Mouse (Mus musculus) neural tube, embryonic 13.5 days (tissue): ENCODE measurements at regions not wholly inside any gene's neighbourhood (a gene's known extent, or its start where the extent isn't known, plus 50 kb on each side); places are given as distances from the start of the nearest gene placed in this dataset.
A peak's percentile ranks its signal among the peaks of the same experiment; 100 is the strongest.

Experiments
- ATAC-seq: fragments of 200-750 bp; cut with Nextera tagmentation; 2 replicates; pipeline ENCODE4 v1.8.0; 2017; ENCODE audit warnings: low read depth, mild to moderate bottlenecking, moderate TSS enrichment, moderate library complexity
- H3K27ac ChIP-seq: fragments of 300-500 bp; sonication (generic); replicated peaks from 2 replicates; pipeline ENCODE4 v1.5.1; 2015; ENCODE audit warnings: moderate library complexity, mild to moderate bottlenecking, inconsistent platforms
- H3K27me3 ChIP-seq: fragments of 300-500 bp; sonication (generic); 2 replicates; pipeline ENCODE4 v1.6.1; 2015; ENCODE audit warnings: mild to moderate bottlenecking, inconsistent platforms
- H3K36me3 ChIP-seq: fragments of 300-500 bp; sonication (generic); 2 replicates; pipeline ENCODE4 v1.6.1; 2015; ENCODE audit warnings: mild to moderate bottlenecking, inconsistent platforms
- H3K4me1 ChIP-seq: fragments of 300-500 bp; sonication (generic); replicated peaks from 2 replicates; pipeline ENCODE4 v1.6.1; 2015; ENCODE audit warnings: inconsistent platforms
- H3K4me2 ChIP-seq: fragments of 300-500 bp; sonication (generic); 2 replicates; pipeline ENCODE4 v1.6.1; 2015; ENCODE audit warnings: inconsistent platforms, mild to moderate bottlenecking, moderate library complexity
- H3K4me3 ChIP-seq: fragments of 300-500 bp; sonication (generic); 2 replicates; pipeline ENCODE4 v1.5.1; 2015; ENCODE audit warnings: mild to moderate bottlenecking, inconsistent platforms
- H3K9ac ChIP-seq: fragments of 300-500 bp; sonication (generic); 2 replicates; pipeline ENCODE4 v1.6.1; 2015; ENCODE audit warnings: moderate library complexity, mild to moderate bottlenecking, inconsistent platforms
- H3K9me3 ChIP-seq: fragments of 300-500 bp; sonication (generic); 2 replicates; pipeline ENCODE4 v1.6.1; 2016; ENCODE audit warnings: inconsistent platforms
- WGBS: fragments of 180-500 bp; shearing (Covaris S2); methylation state at CpG from one replicate; pipeline ENCODE4 v1.1.7; 2015; 5-methylcytosine and 5-hydroxymethylcytosine counted together

DNA sequence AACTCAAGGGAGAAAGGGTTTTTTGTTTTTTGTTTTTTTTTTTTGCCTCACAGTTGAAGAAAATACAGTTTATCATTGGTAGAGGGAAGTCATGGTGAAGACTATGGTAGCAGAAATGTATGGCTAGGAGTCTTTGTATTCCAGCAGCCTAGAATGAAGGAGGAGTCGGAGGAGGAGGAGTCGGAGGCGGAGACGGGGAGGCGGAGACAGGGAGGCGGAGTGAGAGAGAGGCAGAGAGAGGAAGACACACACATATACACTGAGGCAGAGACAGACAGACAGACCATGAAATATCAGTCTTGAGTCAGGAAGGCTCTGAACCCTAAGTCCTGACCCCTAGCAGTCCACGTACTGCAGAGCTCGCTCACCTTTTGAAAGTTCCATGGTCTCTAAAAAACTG is 95.0 kb upstream of the Fhl2 start:
- Histone ChIP-seq H3K4me1 (peaks cover 10% of the 10 kb centered on the region; the same call in 1 of the 2 replicates), H3K27me3 (no peaks in the 10 kb centered on the region), H3K36me3 (no peaks in the 10 kb centered on the region), H3K4me2 (no peak overlapping the region), H3K4me3 (no peak overlapping the region), H3K27ac (no peak overlapping the region), H3K9ac (no peak overlapping the region), H3K9me3 (peaks cover 5% of the 10 kb centered on the region; the same call in 1 of the 2 replicates)
- no peak for ATAC-seq
- WGBS: 79% methylated on average over 8 of the region's 8 CpGs

DNA sequence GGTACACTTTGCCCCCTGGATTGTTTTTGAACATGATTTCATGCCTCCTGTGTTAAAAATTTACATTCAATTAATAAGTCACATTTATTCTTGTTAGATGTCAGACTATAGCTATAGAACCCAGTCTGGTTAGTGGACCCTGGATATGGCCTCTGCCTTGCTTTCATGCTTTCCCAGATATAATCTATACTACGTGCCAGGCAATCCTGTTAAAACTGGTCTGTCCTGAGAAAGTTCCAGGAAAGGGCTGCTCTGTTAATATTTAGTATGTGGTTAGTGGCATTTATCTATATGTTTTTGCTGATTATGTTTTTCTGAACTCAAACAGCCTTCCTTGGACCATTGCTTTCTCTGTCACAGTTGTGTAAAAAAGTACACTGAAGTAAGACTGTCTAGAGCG is 95.8 kb upstream of the Fhl2 start:
- no peak for ATAC-seq
- H3K9me3 ChIP-seq: peaks cover 5% of the 10 kb centered on the region; the same call in 1 of the 2 replicates
- H3K4me1 ChIP-seq: peaks cover 10% of the 10 kb centered on the region; the same call in 1 of the 2 replicates
- H3K36me3 ChIP-seq: no peaks in the 10 kb centered on the region
- no peak overlapping the region for H3K27ac ChIP-seq
- H3K27me3 ChIP-seq: peaks cover 4% of the 10 kb centered on the region
- no peak overlapping the region for H3K9ac ChIP-seq
- H3K4me2 ChIP-seq: no peak overlapping the region
- 90% methylated on average over 2 of the region's 2 CpGs for WGBS
- no peak overlapping the region for H3K4me3 ChIP-seq

DNA sequence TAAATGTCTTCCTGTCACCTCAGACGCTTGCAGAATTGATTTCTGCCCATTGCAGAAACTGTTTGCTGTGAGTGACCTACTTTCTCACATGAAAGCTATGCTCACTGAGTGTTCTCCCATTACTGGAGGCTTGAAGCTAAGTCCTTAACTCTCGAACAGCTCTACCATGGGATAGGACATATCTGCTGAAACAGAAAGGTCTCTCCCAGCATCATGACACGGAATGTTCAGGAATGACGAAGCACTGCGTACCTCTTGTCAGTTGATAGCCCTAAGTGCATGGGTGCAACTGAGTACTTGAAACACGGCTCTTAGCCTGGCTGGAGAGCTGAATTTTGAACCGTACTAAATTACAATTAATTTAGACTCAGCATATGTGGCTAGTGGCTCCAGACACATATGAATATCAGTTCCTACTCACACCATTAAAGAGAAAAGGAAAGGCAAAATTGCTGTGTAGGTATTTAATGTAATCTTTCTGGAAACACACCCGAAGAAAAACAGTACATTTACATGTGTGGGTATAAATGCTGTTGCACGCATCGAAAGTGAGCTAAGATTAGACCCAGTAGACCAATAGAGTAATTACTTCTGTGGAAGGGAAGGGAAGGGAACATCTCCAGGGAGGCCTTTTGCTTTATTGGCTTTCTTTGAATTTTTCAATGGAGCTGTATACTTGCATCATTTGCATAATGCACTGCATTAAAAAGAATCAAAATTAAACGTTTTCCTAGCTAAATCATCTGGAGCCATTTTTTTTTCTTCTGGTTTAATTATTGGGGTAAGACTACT is 97.6 kb upstream of the Fhl2 start:
- peaks cover 14% of the 10 kb centered on the region for H3K27me3 ChIP-seq
- no peak overlapping the region for H3K4me3 ChIP-seq
- H3K4me1 ChIP-seq: peaks cover 10% of the 10 kb centered on the region; the same call in 1 of the 2 replicates
- no peaks in the 10 kb centered on the region for H3K9me3 ChIP-seq
- H3K4me2 ChIP-seq: no peak overlapping the region
- 0 out of 2 replicates have a peak overlapping the region, but pooled peaks have one; percentile 23 for H3K27ac ChIP-seq
- WGBS: 66% methylated on average over 11 of the region's 11 CpGs
- peak; percentile 84 for ATAC-seq
- no peaks in the 10 kb centered on the region for H3K36me3 ChIP-seq
- no peak overlapping the region for H3K9ac ChIP-seq

DNA sequence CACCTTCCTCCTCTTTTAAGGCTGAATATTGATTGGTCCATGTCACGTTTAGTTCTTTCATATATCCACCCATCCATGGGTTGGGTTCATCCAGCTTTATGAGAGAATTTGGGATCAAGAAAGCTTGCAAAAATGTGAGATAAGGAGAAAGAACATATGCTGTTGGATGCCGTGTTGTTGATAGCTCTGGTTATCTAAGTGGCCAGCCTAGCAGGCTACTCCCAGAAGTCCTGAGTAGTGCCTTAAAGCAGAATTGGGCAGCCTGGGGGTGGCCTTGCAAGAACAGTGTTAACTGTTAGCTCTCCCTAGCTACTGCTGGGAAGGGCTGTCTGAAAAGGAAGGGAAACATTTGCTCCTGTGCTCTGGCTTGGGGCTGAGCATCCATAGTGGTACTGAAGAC is 100.8 kb upstream of the Fhl2 start:
- ATAC-seq: no peak
- Histone ChIP-seq H3K9me3 (no peaks in the 10 kb centered on the region), H3K4me2 (no peak overlapping the region), H3K36me3 (no peaks in the 10 kb centered on the region), H3K27me3 (peaks cover 16% of the 10 kb centered on the region), H3K4me3 (no peak overlapping the region), H3K27ac (no peak overlapping the region), H3K9ac (no peak overlapping the region), H3K4me1 (peaks cover 10% of the 10 kb centered on the region; the same call in 1 of the 2 replicates)
- WGBS: 88% methylated on average over 2 of the region's 2 CpGs

DNA sequence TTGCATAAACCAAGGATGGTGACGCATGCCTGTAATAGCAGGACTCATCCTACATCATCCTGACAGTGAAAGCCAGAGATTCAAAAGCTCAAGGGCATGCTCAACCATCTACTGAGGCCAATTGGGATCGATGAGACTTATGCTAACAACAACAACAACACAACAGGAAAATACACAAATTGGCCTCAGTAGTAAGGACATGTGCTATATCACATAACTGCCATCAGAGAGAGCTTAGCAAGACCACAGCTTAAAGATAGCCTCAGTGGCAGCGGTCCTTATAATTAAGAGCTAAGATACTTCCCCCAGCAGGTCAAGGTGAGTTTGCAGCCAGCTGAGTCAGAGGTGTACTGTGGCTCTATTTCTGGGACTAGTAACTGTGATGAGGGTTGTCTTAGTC is 102.0 kb upstream of the Fhl2 start:
- Histone ChIP-seq H3K36me3 (no peaks in the 10 kb centered on the region), H3K27ac (no peak overlapping the region), H3K9ac (no peak overlapping the region), H3K4me2 (no peak overlapping the region), H3K27me3 (peaks cover 16% of the 10 kb centered on the region), H3K4me1 (peaks cover 7% of the 10 kb centered on the region; the same call in 1 of the 2 replicates), H3K4me3 (no peak overlapping the region), H3K9me3 (no peaks in the 10 kb centered on the region)
- no peak for ATAC-seq
- 87% methylated on average over 3 of the region's 3 CpGs for whole genome bisulfite sequencing

DNA sequence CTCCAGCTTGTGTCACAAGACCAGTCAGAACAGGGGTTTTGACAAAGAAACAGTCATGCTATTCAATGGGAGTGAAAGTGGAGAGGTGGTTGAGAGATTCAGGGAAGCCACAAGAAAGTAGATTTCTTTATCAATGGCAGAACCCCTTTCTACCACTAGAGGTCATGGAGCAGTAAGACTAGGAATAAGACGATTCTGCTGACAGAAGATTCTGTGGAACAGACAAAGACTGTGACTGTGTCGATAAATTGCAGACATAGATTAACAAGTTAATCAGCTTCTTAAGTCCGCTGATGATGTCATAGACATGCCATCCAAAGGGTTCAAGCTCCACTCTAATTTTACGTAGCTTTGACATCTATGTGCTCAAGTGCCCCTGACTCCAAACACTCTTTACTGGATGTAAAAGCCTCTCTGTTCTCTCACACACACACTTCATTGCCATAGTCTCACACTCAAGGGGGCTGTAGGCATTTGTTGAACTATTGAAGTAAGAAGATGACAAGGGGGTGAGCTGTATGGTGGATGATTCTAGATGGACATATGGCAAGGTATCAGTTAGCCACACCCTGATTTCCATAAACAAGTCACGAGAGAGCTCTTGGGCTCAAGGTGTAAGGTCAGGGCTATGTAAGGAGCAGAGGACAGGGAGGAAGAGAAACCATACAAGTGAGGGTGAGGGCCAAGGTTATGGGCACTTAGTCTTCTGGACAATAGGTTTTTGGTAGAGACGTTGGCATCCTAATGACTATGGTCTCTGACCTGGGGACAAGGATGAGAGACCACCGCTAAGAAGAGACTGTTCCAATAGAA is 102.9 kb upstream of the Fhl2 start:
- 59% methylated on average over 7 of the region's 7 CpGs for WGBS
- Histone ChIP-seq H3K4me3 (no peak overlapping the region), H3K4me2 (no peak overlapping the region), H3K36me3 (no peaks in the 10 kb centered on the region), H3K27me3 (peaks cover 16% of the 10 kb centered on the region), H3K9ac (no peak overlapping the region), H3K4me1 (no peaks in the 10 kb centered on the region), H3K9me3 (no peaks in the 10 kb centered on the region), H3K27ac (no peak overlapping the region)
- peak; percentile 49 for ATAC-seq

DNA sequence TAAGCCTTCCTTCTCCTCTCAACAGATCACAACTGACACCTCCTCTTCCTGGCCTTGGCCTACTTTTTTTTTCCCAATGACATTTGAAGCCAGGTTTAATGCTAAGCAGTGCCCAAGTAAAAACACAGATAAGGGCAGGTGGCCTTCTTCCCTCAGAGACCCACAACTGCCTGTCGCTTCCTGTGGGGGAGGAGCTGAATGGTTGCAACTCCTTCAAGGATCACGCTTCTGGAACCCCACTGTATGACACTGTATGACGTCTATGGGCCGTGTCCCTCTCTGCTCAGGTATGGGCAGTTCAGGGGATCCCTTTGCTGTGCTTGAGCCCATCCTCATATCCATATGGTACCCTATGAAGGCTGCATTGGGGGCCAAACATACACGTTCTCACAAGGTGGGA is 103.9 kb upstream of the Fhl2 start:
- H3K36me3 ChIP-seq: no peaks in the 10 kb centered on the region
- no peak for ATAC-seq
- H3K9ac ChIP-seq: no peak overlapping the region
- WGBS: 83% methylated on average over 5 of the region's 5 CpGs
- peaks cover 16% of the 10 kb centered on the region for H3K27me3 ChIP-seq
- H3K9me3 ChIP-seq: no peaks in the 10 kb centered on the region
- no peaks in the 10 kb centered on the region for H3K4me1 ChIP-seq
- no peak overlapping the region for H3K4me3 ChIP-seq
- H3K4me2 ChIP-seq: no peak overlapping the region
- no peak overlapping the region for H3K27ac ChIP-seq

DNA sequence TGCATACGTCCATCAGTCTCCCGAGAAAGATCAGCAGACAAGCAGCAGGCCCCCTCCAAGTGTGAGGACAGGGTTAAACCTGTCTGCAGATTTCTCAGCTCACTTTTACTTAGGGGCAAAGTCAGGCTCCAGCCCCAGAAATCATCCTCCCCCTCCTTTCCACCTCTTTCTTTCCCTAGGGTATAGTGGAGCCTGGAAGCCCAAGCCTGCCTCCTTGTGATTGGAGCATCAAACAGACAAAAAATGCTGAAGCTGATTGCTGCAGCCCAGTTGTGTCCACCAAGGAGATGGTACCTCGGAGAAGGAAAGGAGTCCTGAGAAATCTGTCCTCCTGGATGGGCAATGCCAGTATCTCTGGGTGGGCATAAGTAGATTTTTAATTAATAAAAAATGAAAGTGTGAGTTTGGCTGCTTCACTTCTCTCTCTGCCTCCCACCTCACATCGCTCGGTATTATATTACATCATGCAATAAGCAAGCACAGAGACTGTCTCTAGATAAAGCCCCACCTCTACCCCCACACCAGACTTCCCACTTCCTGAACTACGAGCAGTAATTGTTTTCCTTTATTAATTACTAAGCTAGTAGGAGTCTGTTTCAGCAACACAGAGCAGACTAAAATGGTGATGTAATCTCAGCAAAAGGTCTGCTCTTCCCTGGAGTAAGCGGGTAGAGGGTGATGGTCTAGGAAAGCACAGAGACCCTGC is 105.2 kb upstream of the Fhl2 start:
- no peak overlapping the region for H3K4me2 ChIP-seq
- H3K9ac ChIP-seq: no peak overlapping the region
- H3K4me1 ChIP-seq: no peaks in the 10 kb centered on the region
- no peak for ATAC-seq
- H3K4me3 ChIP-seq: no peak overlapping the region
- no peak overlapping the region for H3K27ac ChIP-seq
- H3K27me3 ChIP-seq: peaks cover 13% of the 10 kb centered on the region
- WGBS: 81% methylated on average over 7 of the region's 7 CpGs
- no peaks in the 10 kb centered on the region for H3K36me3 ChIP-seq
- no peaks in the 10 kb centered on the region for H3K9me3 ChIP-seq

DNA sequence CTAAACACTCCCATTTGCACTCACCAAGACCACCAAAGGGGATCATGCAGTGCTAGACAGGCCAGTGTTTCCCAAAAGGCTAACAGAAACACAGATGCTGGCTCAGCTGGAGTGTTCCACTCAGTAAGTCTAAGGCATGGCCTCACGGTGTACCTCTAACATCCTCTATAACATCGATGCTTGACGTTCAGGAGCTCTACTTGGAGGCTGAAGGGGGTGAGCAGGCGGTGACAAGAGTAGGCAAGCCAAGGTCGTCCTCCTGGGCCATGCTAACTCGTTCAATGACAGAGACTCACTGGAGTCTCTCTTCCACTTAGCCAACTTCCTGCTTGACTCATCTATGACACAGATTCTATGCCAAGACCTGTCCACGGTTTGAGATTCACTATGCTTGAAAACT is 105.9 kb upstream of the Fhl2 start:
- no peak overlapping the region for H3K9ac ChIP-seq
- no peak overlapping the region for H3K4me3 ChIP-seq
- H3K9me3 ChIP-seq: no peaks in the 10 kb centered on the region
- 86% methylated on average over 7 of the region's 7 CpGs for WGBS
- no peaks in the 10 kb centered on the region for H3K36me3 ChIP-seq
- H3K27me3 ChIP-seq: peaks cover 11% of the 10 kb centered on the region; the same call in 1 of the 2 replicates
- H3K4me2 ChIP-seq: no peak overlapping the region
- no peak for ATAC-seq
- no peak overlapping the region for H3K27ac ChIP-seq
- no peaks in the 10 kb centered on the region for H3K4me1 ChIP-seq

DNA sequence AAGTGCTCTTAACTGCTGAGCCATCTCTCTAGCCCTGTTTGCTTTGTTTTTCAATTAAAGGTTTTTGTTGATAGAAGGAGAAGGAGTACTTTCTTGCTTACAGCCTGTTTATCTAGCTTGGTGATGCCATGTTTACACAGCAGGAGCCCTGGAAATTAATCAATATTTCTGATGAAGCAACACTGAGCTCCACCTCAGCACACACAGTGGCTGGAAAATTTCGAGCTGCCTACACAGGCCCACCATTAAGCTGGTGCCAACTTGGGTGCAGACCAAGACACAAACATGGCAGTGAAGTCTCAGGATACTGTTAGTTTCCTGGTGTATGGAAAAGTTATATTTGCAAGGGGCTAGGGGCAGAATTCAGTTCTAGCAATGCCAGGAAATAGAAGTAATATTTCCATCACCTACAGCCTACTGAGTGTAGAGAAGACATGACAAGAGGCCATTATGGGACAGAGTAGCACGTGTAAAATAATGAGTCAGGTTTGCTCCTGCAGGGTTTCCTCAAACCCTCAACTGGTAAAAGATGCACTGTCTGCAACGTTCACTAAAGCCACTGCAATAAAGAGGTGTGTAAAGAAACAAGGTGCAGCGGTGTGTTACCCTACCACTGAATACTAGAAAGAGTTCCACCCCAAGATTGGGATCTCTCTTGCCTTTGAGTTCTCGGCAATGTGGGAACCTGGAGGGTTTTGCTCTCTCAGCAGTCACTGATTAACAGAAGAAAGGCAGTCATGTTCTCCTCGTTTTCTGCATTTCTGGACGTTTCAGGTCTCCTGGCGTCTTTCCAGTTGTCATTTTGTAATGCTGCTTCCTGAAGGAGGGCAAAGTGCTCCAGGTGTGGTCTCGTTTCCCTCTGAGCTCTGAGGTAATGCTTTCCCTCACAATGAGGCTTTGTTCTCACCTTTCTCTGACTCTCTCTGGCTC is 108.8 kb upstream of the Fhl2 start:
- Histone ChIP-seq H3K4me3 (no peak overlapping the region), H3K27me3 (no peaks in the 10 kb centered on the region; the same call in 1 of the 2 replicates), H3K4me1 (peaks cover 3% of the 10 kb centered on the region), H3K4me2 (no peak overlapping the region), H3K27ac (no peak overlapping the region), H3K9ac (no peak overlapping the region), H3K9me3 (no peaks in the 10 kb centered on the region), H3K36me3 (no peaks in the 10 kb centered on the region)
- no peak for ATAC-seq
- 67% methylated on average over 9 of the region's 9 CpGs for WGBS
